Mouse (Mus musculus) liver, embryonic 14.5 days (tissue): ENCODE data around the gene Myl9.

Experiments used
- CTCF ChIP-seq: IDR thresholded peaks from 2 replicates; pipeline ENCODE4 v1.5.1; 2016; ENCODE audit warnings: antibody characterized with exemption, low read depth, control low read depth
- EP300 ChIP-seq: IDR thresholded peaks from 2 replicates; pipeline ENCODE4 v1.6.1; 2016; ENCODE audit warnings: antibody characterized with exemption, low read depth

DNA sequence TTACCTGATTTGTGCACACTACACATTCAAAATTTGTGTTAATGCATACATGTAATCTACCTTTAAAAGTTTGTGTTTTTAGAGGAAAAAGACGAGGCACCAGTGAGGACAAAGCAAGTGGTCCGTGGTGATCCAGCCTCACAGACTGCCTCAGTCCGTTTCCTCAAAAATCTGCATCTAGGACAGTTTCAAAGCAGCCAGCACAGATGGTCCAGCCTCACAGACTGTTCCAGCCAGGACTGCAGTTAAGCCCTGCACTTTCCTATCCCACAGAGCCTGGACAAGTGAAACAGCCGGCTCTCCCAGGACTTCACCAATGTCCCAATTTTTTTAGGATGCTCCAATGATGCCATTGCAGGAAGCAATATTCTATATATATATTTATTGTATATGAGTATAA is 25.8 kb downstream of the Myl9 start:
- no peak for TF ChIP-seq EP300
- TF ChIP-seq CTCF = no peak
